Mouse (Mus musculus) CH12.LX (cell line): ENCODE results near the gene Prkcsh.

ENCODE experiments used
- CTCF ChIP-seq, 2 experiments: IDR thresholded peaks in 1 of 2; conservative IDR thresholded peaks in 1 of 2; 2 replicates each; pipeline ENCODE4 v1.5.1; 2011 to 2012; ENCODE audit warnings: low read depth in 2 of 2, low read length in 2 of 2, improper control_type of control experiment in 1 of 2, inconsistent platforms in 1 of 2, mild to moderate bottlenecking in 1 of 2, moderate library complexity in 1 of 2
- E2F4 ChIP-seq: IDR thresholded peaks from 2 replicates; pipeline ENCODE4 v1.6.1; 2011; ENCODE audit warnings: low read depth, low read length, improper control_type of control experiment; ENCODE audit not compliant: insufficient replicate concordance
- EP300 ChIP-seq: IDR thresholded peaks from 2 replicates; pipeline ENCODE4 v1.6.1; 2011; ENCODE audit warnings: low read length, improper control_type of control experiment
- HCFC1 ChIP-seq: IDR thresholded peaks from 2 replicates; pipeline ENCODE4 v1.6.1; 2012; ENCODE audit warnings: low read depth, mild to moderate bottlenecking, inconsistent platforms, low read length, improper control_type of control experiment
- JUND ChIP-seq: conservative IDR thresholded peaks from 2 replicates; pipeline ENCODE4 v1.6.1; 2011; ENCODE audit warnings: low read depth, low read length, improper control_type of control experiment
- MAFK ChIP-seq: IDR thresholded peaks from 2 replicates; pipeline ENCODE4 v1.6.1; 2011; ENCODE audit warnings: low read length, improper control_type of control experiment; ENCODE audit not compliant: insufficient replicate concordance
- NRF1 ChIP-seq: IDR thresholded peaks from 2 replicates; pipeline ENCODE4 v1.6.1; 2014; ENCODE audit warnings: low read depth, mild to moderate bottlenecking, inconsistent platforms, low read length, improper control_type of control experiment, moderate library complexity
- POLR2A ChIP-seq: IDR thresholded peaks from 2 replicates; pipeline ENCODE4 v1.6.1; 2011; ENCODE audit warnings: low read depth, mild to moderate bottlenecking, improper control_type of control experiment, low read length
- TCF12 ChIP-seq: IDR thresholded peaks from 2 replicates; pipeline ENCODE4 v1.6.1; 2014; ENCODE audit warnings: low read depth, mild to moderate bottlenecking, inconsistent platforms, low read length, improper control_type of control experiment
- ZKSCAN1 ChIP-seq: IDR thresholded peaks from 2 replicates; pipeline ENCODE4 v1.6.1; 2012; ENCODE audit warnings: low read depth, inconsistent platforms, low read length, improper control_type of control experiment, borderline replicate concordance
- ZNF384 ChIP-seq: IDR thresholded peaks from 2 replicates; pipeline ENCODE4 v1.6.1; 2012; ENCODE audit warnings: low read depth, low read length, improper control_type of control experiment, inconsistent platforms

DNA sequence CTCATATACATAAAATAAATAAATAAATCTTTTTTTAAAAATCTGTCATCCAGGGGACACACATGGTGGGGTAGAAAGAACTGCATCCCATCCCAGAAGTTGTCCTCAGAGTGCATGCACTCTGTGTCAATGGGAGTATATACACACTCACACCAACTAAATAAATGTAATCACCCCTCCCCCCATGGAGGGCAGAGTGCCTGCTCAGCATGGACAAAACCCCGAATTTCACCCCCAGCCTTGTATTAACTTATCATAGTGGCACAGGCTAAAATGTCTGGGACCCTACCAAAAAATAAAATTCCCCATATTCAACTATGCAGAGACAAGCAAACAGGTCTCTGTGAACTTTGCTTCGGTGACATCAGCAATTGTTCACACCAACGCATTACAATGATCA is 48.0 kb upstream of the Prkcsh start:
- no peak for TF ChIP-seq ZNF384
- no peak for TF ChIP-seq CTCF (conservative IDR thresholded peaks at IDR 0.05 in 1 of 2, IDR thresholded peaks at IDR 0.05 in 1 of 2; ENCODE audit: low read depth in 2 of 2, low read length in 2 of 2)
- TF ChIP-seq TCF12, result no peak
- no peak for TF ChIP-seq NRF1
- TF ChIP-seq MAFK, result no peak
- no peak for TF ChIP-seq ZKSCAN1
- no peak for TF ChIP-seq HCFC1
- TF ChIP-seq JUND, result no peak
- no peak for TF ChIP-seq E2F4
- TF ChIP-seq EP300, result no peak
- no peak for TF ChIP-seq POLR2A
